Mouse (Mus musculus) ovary, postnatal 36 days (tissue): ENCODE results near the gene Gabpa.

ENCODE experiments used
- DNase-seq: peaks from one replicate; pipeline ENCODE4 v3.0.0; 2022; ENCODE audit warnings: low spot score, mixed read lengths

The Gabpa gene

GRCm38 (mm10) chr16:84834745-84835440, at the start of gene Gabpa:
Gene Gabpa, plus strand, starts transcription at chr16:84834925.
- peak; percentile 87 for DNase-seq

GRCm38 (mm10) chr16:84784966-84785365, 49.8 kb upstream of the Gabpa start:
- no peak for DNase-seq

DNA sequence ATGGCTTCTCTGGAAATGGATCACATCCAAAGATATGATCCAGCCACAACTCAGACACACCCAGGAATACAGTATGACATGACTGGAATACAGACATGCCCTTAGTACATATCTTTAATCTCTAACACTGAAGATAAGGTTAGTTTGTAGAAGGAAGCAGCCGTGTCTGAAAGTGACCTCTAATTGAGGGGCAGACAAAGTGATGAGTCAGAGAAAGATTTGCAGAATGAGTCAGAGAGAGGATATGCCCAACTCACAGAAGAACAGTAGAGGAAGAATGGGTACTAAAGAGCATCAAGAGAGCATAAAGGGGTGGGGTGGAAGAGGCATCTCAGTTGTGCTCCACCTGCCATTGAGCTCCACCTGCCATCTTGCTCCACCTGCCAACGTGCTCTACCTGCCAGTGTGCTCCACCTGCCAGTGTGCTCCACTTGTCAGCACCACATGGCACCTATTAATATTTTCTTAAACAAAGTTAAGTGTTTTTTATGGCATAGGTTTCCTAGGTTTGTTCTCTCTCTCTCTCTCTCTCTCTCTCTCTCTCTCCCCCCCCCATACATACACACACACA, 44.0 kb upstream of the Gabpa start:
- DNase-seq: no peak

GRCm38 (mm10) chr16:84793401-84793800, 41.3 kb upstream of the Gabpa start:
- no peak for DNase-seq

DNA sequence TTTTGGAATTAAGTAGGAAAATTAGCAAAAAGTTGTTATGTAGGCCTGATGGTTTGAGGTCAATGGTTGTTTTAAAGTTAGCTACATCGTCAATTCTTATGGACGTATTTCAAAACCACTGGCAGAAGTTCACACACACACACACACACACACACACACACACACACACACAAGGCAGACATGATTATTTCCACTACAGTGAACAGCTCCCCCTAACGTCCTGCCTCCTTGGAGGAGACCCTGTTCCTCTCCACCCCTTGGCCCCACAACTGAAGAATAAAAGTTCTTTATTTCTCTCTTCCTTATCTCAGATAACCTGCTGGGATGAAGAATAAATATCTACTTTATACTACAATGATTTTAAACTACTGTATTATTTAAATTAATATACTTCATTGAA, 39.4 kb upstream of the Gabpa start:
- no peak for DNase-seq

DNA sequence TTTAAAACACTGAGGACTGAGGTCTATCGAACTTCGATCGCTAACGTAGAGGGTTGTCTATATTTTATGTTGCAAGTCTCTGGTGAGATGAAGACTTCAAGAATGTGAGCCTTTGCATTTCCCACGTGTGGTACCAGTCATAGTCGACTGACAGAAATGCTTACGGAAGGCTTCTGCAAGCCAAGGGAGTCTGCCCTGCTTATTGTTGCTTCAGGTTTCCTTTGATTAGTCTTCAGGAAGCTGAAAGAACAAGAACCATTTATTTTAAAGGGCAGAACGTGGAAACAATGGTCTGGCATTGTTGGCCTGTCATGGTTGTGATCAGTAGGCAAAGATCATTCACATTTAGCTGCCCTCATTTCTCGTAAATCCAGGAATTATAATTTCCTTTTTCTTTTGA, 38.0 kb upstream of the Gabpa start:
- DNase-seq: no peak

- DNase-seq: no peak
Observed at GRCm38 (mm10) chr16:84800038-84800437, 34.7 kb upstream of the Gabpa start.

DNA sequence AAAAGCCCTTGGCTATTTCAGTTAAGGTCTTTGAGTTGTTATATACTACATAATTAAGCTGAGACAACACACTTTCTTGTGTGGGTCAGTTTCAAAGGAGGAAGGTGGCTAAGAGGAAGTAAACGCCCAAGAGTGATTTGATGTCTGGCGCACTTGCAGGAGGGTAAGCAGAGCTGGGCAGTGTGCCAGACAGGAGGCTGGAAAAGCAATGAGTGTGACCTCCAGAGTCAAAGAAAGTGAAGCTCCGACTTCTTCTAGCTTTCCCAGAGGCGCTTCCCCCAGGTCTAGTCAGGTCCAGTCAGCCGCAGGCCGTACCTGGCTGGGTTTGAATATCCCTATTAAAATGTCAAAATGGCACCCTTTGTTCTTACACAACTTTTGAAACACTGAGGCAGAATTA, 32.5 kb upstream of the Gabpa start:
- peak; percentile 70 for DNase-seq

DNA sequence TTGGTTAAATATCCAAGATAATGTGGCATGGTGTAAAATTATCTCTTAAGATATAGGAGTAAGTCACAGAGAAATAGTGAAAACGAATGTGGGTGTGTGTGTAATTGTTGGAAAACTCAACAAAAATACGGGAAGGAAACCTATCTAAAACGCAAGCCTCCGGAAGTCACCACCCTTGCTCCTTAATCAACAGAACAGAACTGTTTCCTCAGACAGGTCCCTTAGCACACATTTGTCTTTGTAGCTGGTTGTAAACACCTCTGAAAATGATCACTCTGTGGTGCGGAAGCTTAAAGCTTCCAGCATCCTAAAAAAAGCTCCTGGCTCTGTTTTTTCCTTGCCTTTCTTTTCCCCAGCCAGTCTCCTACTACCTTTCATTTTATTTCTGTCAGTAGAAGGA, 29.9 kb upstream of the Gabpa start:
- no peak for DNase-seq

GRCm38 (mm10) chr16:84806175-84806574, 28.6 kb upstream of the Gabpa start:
- no peak for DNase-seq

GRCm38 (mm10) chr16:84807874-84808273, 26.9 kb upstream of the Gabpa start:
- no peak for DNase-seq

GRCm38 (mm10) chr16:84810254-84810653, 24.5 kb upstream of the Gabpa start:
- DNase-seq: no peak

- no peak for DNase-seq
Observed at GRCm38 (mm10) chr16:84813852-84814251, 20.9 kb upstream of the Gabpa start.

DNA sequence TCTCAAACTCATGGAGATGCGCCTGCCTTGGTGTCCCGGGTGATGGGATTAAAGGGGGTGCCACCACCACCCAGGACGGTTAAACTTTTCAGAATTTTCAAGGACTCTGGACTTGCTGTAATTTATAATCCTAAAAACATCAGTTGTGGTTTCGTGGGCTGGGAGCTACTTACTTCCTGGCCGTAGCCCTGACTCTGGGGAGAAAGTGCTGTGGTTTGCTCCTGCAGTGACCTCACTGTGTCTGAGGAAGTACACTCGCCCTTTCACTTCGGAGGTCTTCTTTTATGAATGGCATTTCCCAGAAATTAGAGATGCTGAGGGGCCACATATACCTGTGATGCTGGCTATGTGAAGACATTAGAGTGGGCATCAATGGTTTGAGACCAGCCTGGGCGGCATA, 20.2 kb upstream of the Gabpa start:
- no peak for DNase-seq

DNA sequence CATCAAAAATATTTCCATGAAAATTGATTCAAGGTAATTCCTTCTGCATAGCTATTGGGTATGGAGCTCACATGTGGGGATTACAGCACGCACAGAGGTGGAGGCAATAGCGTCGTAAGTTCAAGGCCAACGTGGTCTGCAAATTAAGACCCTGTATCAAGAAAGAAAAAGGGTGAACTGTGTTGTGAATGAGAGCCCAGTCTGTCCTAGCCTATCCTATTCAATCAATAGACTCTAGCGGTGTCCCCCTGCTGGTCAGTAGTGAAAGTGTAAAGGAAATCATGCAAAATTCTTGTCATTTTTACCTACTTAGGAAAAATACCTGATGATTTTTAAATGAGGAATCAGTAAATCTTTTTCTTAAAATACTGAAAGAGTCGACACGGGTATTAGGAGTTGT, 17.3 kb upstream of the Gabpa start:
- no peak for DNase-seq

DNA sequence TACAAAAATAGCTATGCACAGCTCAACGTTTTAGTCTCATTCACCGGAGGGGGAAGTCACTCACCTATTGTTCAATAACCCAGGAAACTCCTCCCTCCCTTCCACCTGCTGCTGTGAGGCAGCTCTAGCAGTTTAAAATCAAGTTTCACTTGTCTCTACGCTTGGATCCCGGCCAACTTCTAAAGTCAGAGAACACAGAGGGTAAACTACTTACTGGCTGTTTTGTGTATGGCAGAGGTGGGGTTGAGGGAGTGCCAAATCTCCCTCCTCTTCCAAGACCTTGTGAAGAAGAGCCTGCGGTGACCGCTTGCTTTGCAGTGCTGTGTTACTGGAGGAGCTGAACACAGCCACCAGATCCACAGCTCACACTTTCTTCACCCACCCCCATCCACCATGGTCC, 9.7 kb upstream of the Gabpa start:
- DNase-seq: peak; percentile 39

DNA sequence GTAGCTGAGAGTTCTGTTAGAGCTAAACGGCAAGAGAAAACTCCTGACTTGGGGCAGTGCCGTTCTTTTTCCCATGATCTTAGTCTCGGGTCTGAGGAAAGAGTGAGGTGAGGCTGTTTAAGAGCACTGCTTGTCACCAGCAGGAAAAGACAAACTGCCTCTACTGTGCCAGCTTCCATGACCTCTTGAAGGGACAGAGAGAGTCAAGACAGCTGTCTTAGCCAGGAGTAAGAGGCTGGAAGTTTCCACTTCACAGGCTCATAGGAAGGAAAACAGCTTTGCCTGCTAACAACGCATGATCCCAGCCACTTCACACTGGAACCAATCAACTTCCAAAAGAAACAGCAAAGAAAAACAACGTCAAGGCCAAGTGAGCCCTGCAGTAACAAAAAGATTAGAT, 3.0 kb upstream of the Gabpa start:
- DNase-seq: no peak

GRCm38 (mm10) chr16:84832736-84833135, 2.0 kb upstream of the Gabpa start:
- DNase-seq: no peak

DNA sequence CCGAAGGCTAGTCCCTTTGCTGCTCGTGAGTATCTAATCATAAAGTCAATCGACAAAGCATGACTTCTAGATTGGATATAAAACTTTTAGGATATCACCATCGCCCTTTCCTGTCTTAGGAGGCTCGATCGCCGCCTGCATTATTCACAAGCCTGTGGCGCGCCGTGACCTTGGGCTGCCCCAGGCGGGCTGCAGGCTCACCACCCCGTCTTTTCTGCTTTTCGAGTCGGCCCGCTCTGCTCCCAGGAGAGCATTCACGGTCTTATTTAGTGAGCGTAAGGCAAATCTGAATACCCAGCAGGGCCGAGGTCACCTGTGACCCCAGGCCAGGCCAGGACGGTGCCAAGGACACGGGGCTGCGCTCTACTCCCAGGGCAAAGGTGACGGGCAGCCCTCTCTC, 381 bp upstream of the Gabpa start:
- no peak for DNase-seq

DNA sequence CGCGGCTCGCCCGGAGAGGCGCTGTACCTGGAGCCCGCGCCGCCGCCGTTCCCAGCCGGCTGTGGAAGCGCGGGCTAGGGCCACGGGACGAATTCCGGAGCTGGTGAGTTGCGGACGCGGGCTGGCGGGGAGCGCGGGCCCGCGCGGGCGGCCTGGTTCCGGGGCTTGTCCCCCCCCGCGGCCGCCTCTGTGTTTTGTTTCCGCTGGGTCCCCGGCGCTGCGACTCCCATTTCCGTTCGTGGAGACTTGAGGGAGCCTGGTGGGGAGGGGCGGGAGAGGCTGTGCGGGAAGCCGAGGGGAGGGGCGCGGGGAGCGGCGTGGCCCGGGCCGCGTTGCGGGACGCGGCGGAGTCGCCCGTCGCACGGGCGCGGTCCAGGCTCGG, 707 bp downstream of the Gabpa start, which contains the start of gene Atp5j:
Atp5j (minus strand) TSS at position 185 of the 382 bp plus-strand sequence.
- peak; percentile 88 for DNase-seq

GRCm38 (mm10) chr16:84835823-84836743, 1.4 kb downstream of the Gabpa start:
- DNase-seq: peak; percentile 51

GRCm38 (mm10) chr16:84838576-84838975, 3.9 kb downstream of the Gabpa start:
- DNase-seq: no peak

GRCm38 (mm10) chr16:84853492-84853891, 18.8 kb downstream of the Gabpa start:
- DNase-seq: no peak
